Mouse (Mus musculus): ENCODE results near the gene Xlr5a.
"Not testable (repeated sequence)": the region's sequence is repeated elsewhere in the genome, so short reads cannot be mapped to it uniquely, and the experiment has no call there.

Xlr5a gene

DNA sequence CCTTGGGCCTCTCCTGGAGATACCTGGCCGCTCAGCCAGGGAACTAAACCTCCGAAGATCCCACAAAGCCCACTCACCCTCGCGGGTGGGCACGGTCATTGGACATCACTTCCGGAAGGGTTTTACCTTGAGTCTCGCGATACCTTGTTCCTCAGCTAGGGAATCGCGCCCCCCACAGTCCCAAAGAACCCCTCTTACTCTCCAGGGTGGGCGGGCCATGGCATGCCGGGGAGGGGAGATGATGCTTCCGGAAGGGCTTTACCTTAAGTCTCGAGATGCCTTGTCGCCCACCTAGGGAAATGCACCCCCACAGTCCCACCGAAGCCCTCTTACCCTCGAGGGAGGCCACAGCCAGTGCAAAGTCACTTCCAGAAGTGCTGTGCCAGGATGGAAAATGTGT lies at the start of gene Xlr5a, which contains the start of gene Xlr5c:
Gene Xlr5a, minus strand, starts transcription at position 101 of the 400 bp plus-strand sequence.
Gene Xlr5c, minus strand, starts transcription at position 101 of the 400 bp plus-strand sequence.
- not testable (repeated sequence) for DNase-seq

DNA sequence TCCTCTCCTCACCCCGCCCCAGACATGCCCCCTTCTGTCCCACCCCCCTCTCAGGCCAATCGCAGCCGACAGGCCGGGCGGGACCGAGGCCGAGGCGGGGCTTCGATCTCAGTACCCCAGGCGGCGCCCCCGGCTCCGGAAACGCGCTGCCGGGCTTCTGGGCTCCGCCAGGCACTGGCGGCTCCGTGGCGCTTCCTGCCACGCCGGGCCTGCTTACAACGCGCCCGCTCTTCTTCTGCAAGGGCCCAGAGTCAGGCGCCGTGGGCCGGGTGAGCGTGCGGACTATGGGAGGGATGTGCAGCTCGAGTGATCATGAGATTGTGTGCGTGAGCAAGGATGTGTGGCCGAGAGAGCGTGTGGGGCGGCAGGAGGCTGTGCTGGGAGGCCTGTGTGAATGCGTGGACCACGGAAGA lies 49.7 kb upstream of the Xlr5a start, which contains the start of gene Zfp275:
Gene Zfp275, plus strand, starts transcription at position 139 of the 413 bp plus-strand sequence.
- peak; percentile 72 for DNase-seq

DNA sequence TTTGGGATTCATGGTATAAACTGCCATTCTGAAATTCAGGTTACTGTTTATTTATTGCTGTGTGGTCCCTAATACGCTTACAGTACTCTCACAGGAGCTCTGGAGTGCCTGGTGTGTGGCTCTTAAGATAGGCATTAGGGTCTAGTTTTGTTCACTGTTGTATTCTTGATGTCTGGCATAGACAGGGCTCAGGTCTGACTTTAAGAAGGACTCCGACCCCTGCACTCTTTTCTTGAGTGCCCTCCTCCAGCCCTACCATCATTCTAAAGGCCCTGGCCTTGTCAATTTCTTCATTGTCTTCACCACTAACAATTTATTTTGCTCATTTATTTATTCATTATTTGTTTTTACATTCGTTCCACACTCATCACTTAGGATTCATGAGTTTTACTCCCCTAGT lies 49.3 kb upstream of the Xlr5a start:
- no peak for DNase-seq

GRCm38 (mm10) chrX:73341473-73341872 lies 48.7 kb upstream of the Xlr5a start:
- DNase-seq, result no peak

DNA sequence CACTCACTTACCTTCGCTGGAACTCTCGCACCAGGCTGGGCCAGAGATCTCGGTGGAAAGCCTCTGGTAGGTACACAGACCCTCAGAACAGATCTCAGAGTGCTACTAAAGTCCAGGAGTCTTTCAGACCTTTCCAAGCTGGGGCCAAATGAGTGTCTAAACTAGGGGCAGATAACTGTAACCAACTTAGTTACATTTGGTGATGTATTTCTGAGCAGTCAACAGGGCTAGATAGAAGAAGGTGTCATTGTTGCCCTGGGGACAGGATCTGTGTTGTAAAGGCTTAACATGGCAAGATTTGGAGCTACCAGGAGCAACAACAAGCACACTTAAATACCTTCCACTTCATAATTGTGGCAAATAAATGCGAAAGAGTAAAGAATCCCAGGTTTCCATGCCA lies 44.0 kb upstream of the Xlr5a start, which contains the start of gene Gm45015:
Gene Gm45015, minus strand, starts transcription at position 101 of the 400 bp plus-strand sequence.
- no peak for DNase-seq

- no peak for DNase-seq
Observed at GRCm38 (mm10) chrX:73333548-73333947, 40.8 kb upstream of the Xlr5a start.

- DNase-seq, result no peak
Observed at GRCm38 (mm10) chrX:73327215-73327614, 34.4 kb upstream of the Xlr5a start.

DNA sequence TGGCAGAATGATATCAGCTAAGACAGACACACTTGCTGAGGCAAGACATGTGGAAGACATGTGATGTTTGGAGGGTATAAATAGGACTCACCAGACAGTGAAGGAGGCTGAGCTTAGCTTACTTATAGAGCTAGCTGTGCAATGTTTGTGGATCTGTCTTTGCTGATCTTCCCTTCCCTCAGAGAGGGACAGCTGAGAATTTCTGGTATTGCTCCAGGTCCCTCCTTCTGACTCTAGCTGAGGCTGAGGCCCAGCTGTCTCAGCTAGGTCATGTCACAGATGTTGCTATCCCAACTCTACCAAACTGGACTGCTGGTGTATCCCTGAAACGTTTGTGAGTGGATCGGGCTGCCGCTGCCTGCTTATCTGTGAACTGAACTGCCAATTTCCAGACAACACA lies 28.3 kb upstream of the Xlr5a start:
- DNase-seq, result no peak

- peak; percentile 18 for DNase-seq
Observed at GRCm38 (mm10) chrX:73312522-73312921, 19.7 kb upstream of the Xlr5a start.

- DNase-seq, result not testable (repeated sequence)
Observed at GRCm38 (mm10) chrX:73295745-73296144, 3.0 kb upstream of the Xlr5a start.

GRCm38 (mm10) chrX:73265270-73265669 lies 27.5 kb downstream of the Xlr5a start, which contains the start of gene Xlr3c:
Gene Xlr3c, minus strand, starts transcription at chrX:73265390.
- not testable (repeated sequence) for DNase-seq

- DNase-seq, result not testable (repeated sequence)
Observed at GRCm38 (mm10) chrX:73262428-73262827, 30.3 kb downstream of the Xlr5a start.

- DNase-seq, result not testable (repeated sequence)
Observed at GRCm38 (mm10) chrX:73242821-73243325, 49.9 kb downstream of the Xlr5a start, which contains the start of gene Xlr4c. Gene Xlr4c, minus strand, starts transcription at chrX:73243130.

DNA sequence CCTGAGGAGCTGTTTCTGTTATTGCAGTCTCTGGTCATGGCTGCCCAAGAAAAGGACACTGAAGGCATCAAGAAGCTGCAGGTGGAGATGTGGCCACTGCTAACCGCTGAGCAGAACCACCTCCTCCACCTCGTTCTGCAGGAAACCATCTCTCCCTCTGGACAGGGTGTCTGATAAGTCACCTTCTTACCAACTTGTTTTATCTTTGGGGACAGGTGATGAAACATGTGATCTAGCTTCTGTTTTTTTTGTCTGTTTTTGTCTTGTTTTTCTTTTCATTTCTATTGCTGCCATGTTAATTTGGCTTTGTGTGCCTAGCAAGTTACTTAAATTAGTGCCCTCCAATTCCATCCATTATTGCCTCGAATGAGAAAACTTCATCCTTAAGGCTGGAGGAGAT lies 63.5 kb downstream of the Xlr5a start:
- no peak for DNase-seq

GRCm38 (mm10) chrX:73228606-73229214 lies 64.1 kb downstream of the Xlr5a start:
- peak; percentile 43 for DNase-seq

DNA sequence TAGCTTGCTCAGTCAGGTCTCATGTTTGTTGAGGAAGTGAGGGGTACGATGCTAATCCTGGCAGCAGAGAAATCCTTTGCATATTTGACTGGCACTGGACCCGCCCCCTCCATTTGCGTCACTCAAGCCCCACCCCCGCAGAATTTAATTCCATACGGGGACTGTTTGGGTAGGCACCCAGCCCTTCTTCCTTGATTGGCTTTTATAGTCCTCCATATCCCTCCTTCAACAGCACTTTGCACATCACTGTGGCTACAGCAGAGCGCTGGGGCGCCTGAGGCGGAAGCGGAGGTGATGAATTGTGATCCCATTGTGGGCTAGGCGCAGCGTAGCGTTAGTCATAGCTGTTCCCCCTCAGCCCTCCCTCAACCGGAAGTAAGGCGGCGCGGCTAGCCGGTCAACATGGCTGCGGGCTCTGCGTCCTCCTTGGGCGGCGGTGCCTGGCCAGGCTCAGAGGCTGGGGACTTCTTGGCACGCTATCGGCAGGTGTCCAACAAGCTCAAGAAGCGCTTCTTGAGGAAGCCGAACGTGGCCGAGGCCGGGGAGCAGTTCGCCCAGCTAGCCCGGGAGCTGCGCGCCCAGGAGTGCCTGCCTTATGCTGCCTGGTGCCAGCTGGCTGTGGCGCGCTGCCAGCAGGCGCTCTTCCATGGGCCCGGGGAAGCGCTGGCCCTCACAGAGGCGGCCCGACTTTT lies 64.7 kb downstream of the Xlr5a start, which contains the start of gene F8a:
Gene F8a, plus strand, starts transcription at position 378 of the 692 bp plus-strand sequence.
- DNase-seq, result peak; percentile 65

- no peak for DNase-seq
Observed at GRCm38 (mm10) chrX:73225365-73225764, 67.4 kb downstream of the Xlr5a start.

GRCm38 (mm10) chrX:73213819-73214564 lies 78.8 kb downstream of the Xlr5a start, which contains the start of gene Xlr4b:
Gene Xlr4b, plus strand, starts transcription at chrX:73214333.
- DNase-seq, result not testable (repeated sequence)

DNA sequence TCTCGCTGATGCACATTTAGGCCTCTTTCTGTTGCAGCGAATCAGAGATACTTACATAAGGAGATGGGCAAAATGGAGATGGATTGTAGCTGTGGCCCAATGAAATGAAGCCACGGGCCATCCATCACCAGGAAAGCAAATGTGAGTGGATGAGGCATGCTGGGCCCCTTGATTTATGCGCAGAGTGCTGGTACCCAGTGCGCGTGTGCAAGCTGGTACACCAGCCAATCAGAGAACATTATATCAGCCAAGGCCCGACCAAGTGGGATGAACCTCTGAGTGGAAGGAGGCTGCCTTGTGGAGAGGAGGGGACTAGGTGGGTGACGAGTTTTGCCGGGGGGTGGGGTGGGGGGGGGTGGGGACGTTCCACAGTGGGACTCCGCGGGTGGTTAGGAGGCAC lies 100.8 kb downstream of the Xlr5a start, which contains the start of gene Xlr3b:
Gene Xlr3b, plus strand, starts transcription at position 274 of the 400 bp plus-strand sequence.
- not testable (repeated sequence) for DNase-seq

DNA sequence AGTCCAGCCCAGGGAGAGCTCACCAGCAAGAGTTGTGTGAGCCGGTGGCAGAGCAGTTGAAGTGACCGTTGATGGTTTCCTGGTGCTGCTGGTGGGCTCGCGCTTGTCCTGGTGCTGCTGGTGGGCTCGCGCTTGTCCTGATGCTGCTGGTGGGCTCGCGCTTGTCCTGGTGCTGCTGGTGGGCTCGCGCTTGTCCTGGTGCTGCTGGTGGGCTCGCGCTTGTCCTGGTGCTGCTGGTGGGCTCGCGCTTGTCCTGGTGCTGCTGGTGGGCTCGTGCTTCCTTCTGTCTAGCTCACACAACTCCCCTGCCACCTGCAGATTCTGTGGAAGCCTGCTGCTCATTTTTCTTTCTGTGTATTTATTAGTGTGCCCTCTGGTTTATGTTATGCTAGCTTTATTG lies 115.9 kb downstream of the Xlr5a start, which contains the start of gene Spin2d:
Gene Spin2d, minus strand, starts transcription at position 101 of the 400 bp plus-strand sequence.
- DNase-seq, result not testable (repeated sequence)

GRCm38 (mm10) chrX:73149350-73149749 lies 143.4 kb downstream of the Xlr5a start, which contains the start of gene DXBay18:
Gene DXBay18, minus strand, starts transcription at chrX:73149450.
- DNase-seq, result not testable (repeated sequence)

DNA sequence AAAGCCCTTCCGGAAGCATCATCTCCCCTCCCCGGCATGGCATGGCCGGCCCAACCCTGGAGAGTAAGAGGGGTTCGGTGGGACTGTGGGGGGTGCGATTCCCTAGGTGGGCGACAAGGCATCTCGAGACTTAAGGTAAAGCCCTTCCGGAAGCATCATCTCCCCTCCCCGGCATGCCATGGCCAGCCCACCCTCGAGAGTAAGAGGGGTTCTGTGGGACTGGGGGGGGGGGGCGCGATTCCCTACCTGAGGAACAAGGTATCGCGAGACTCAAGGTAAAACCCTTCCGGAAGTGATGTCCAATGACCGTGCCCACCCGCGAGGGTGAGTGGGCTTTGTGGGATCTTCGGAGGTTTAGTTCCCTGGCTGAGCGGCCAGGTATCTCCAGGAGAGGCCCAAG lies 144.3 kb downstream of the Xlr5a start, which contains the start of gene Xlr5b:
Gene Xlr5b, plus strand, starts transcription at position 301 of the 400 bp plus-strand sequence.
- DNase-seq, result not testable (repeated sequence)
